Mouse (Mus musculus) CH12.LX (cell line): ENCODE data around the gene Epb41l1. TPM values are rescaled to one million over a fixed set of nuclear protein-coding genes. Genes with fewer than 3 reads are reported as not detected.

ENCODE experiments used
- DNase-seq: peaks from one replicate; pipeline ENCODE4 v3.0.0-alpha.2; 2013; ENCODE audit errors: extremely low read depth
- H3K27ac ChIP-seq: 2 replicates; pipeline ENCODE4 v1.5.1; 2012; ENCODE audit warnings: low read depth, mild to moderate bottlenecking, control low read depth, moderate library complexity; ENCODE audit not compliant: insufficient read depth
- H3K27me3 ChIP-seq: replicated peaks from 2 replicates; pipeline ENCODE3; 2012; ENCODE audit warnings: inconsistent platforms
- H3K36me3 ChIP-seq, 2 experiments: replicated peaks in 1 of 2; 2 replicates each; pipeline versions ENCODE3 to v1.6.1; 2012; ENCODE audit warnings: inconsistent platforms in 1 of 2, low read length in 1 of 2, mild to moderate bottlenecking in 1 of 2, mixed read lengths in 1 of 2, moderate library complexity in 1 of 2; ENCODE audit not compliant: control insufficient read depth in 1 of 2, insufficient read depth in 1 of 2
- H3K4me1 ChIP-seq, 2 experiments: 2 replicates each; pipeline ENCODE4 v1.6.1; 2012; ENCODE audit warnings: inconsistent platforms in 1 of 2, moderate library complexity in 1 of 2; ENCODE audit not compliant: insufficient read depth in 2 of 2, control insufficient read depth in 1 of 2
- H3K4me2 ChIP-seq: 2 replicates; pipeline ENCODE4 v1.6.1; 2012; ENCODE audit warnings: low read depth, mild to moderate bottlenecking, control low read depth; ENCODE audit not compliant: poor library complexity, insufficient read depth, severe bottlenecking
- H3K4me3 ChIP-seq, 3 experiments: fragments of 150-350 bp in 1 of 3; sonication (generic) in 1 of 3; replicated peaks in 1 of 3; 2 replicates each; pipeline versions ENCODE3 to v1.5.1; 2011 to 2012; ENCODE audit warnings: low read depth in 2 of 3, low read length in 2 of 3, mild to moderate bottlenecking in 2 of 3, moderate library complexity in 2 of 3, control low read depth in 1 of 3, improper control_type of control experiment in 1 of 3, inconsistent platforms in 1 of 3, mixed read lengths in 1 of 3; ENCODE audit not compliant: poor library complexity in 1 of 3
- H3K79me2 ChIP-seq: replicated peaks from 2 replicates; pipeline ENCODE4 v1.6.1; 2012; ENCODE audit warnings: mild to moderate bottlenecking, moderate library complexity; ENCODE audit not compliant: control insufficient read depth, poor library complexity, insufficient read depth, severe bottlenecking; ENCODE audit errors: extremely low read depth
- H3K9ac ChIP-seq: 2 replicates; pipeline ENCODE4 v1.6.1; 2012; ENCODE audit warnings: low read depth, mild to moderate bottlenecking, control low read depth, moderate library complexity; ENCODE audit not compliant: insufficient read depth
- H3K9me3 ChIP-seq: replicated peaks from 2 replicates; pipeline ENCODE3; 2012; ENCODE audit warnings: low read length, inconsistent platforms, mixed read lengths
- CHD1 ChIP-seq: IDR thresholded peaks from 2 replicates; pipeline ENCODE4 v1.6.1; 2012; ENCODE audit warnings: low read depth, low read length, improper control_type of control experiment, inconsistent platforms
- CHD2 ChIP-seq: IDR thresholded peaks from 2 replicates; pipeline ENCODE4 v1.6.1; 2011; ENCODE audit warnings: low read length, improper control_type of control experiment
- CTCF ChIP-seq, 2 experiments: IDR thresholded peaks in 1 of 2; conservative IDR thresholded peaks in 1 of 2; 2 replicates each; pipeline ENCODE4 v1.5.1; 2011 to 2012; ENCODE audit warnings: low read depth in 2 of 2, low read length in 2 of 2, improper control_type of control experiment in 1 of 2, inconsistent platforms in 1 of 2, mild to moderate bottlenecking in 1 of 2, moderate library complexity in 1 of 2
- E2F4 ChIP-seq: IDR thresholded peaks from 2 replicates; pipeline ENCODE4 v1.6.1; 2011; ENCODE audit warnings: low read depth, low read length, improper control_type of control experiment; ENCODE audit not compliant: insufficient replicate concordance
- ELF1 ChIP-seq: IDR thresholded peaks from 2 replicates; pipeline ENCODE4 v1.6.1; 2014; ENCODE audit warnings: low read depth, mild to moderate bottlenecking, inconsistent platforms, low read length, improper control_type of control experiment
- EP300 ChIP-seq: IDR thresholded peaks from 2 replicates; pipeline ENCODE4 v1.6.1; 2011; ENCODE audit warnings: low read length, improper control_type of control experiment
- ETS1 ChIP-seq: conservative IDR thresholded peaks from 2 replicates; pipeline ENCODE4 v1.6.1; 2012; ENCODE audit warnings: low read depth, mild to moderate bottlenecking, inconsistent platforms, low read length, improper control_type of control experiment, moderate library complexity
- GABPA ChIP-seq: IDR thresholded peaks from 2 replicates; pipeline ENCODE4 v1.6.1; 2012; ENCODE audit warnings: low read depth, low read length, improper control_type of control experiment, inconsistent platforms; ENCODE audit not compliant: insufficient replicate concordance
- JUN ChIP-seq: IDR thresholded peaks from 2 replicates; pipeline ENCODE4 v1.6.1; 2011; ENCODE audit warnings: low read depth, mild to moderate bottlenecking, low read length, improper control_type of control experiment, moderate library complexity; ENCODE audit not compliant: insufficient read depth
- JUND ChIP-seq: conservative IDR thresholded peaks from 2 replicates; pipeline ENCODE4 v1.6.1; 2011; ENCODE audit warnings: low read depth, low read length, improper control_type of control experiment
- KAT2A ChIP-seq: IDR thresholded peaks from 2 replicates; pipeline ENCODE4 v1.6.1; 2012; ENCODE audit warnings: low read length, improper control_type of control experiment, inconsistent platforms; ENCODE audit not compliant: insufficient replicate concordance
- MAFK ChIP-seq: IDR thresholded peaks from 2 replicates; pipeline ENCODE4 v1.6.1; 2011; ENCODE audit warnings: low read length, improper control_type of control experiment; ENCODE audit not compliant: insufficient replicate concordance
- MAZ ChIP-seq: IDR thresholded peaks from 2 replicates; pipeline ENCODE4 v1.6.1; 2012; ENCODE audit warnings: low read depth, mild to moderate bottlenecking, inconsistent platforms, low read length, improper control_type of control experiment, moderate library complexity
- NRF1 ChIP-seq: IDR thresholded peaks from 2 replicates; pipeline ENCODE4 v1.6.1; 2014; ENCODE audit warnings: low read depth, mild to moderate bottlenecking, inconsistent platforms, low read length, improper control_type of control experiment, moderate library complexity
- POLR2A ChIP-seq: IDR thresholded peaks from 2 replicates; pipeline ENCODE4 v1.6.1; 2011; ENCODE audit warnings: low read depth, mild to moderate bottlenecking, improper control_type of control experiment, low read length
- RCOR1 ChIP-seq: conservative IDR thresholded peaks from 2 replicates; pipeline ENCODE4 v1.6.1; 2012; ENCODE audit warnings: low read depth, mild to moderate bottlenecking, inconsistent platforms, low read length, improper control_type of control experiment
- SIN3A ChIP-seq: IDR thresholded peaks from 2 replicates; pipeline ENCODE4 v1.6.1; 2012; ENCODE audit warnings: low read length, improper control_type of control experiment, inconsistent platforms
- SMC3 ChIP-seq: IDR thresholded peaks from 2 replicates; pipeline ENCODE4 v1.6.1; 2011; ENCODE audit warnings: low read depth, low read length, improper control_type of control experiment
- TCF12 ChIP-seq: IDR thresholded peaks from 2 replicates; pipeline ENCODE4 v1.6.1; 2014; ENCODE audit warnings: low read depth, mild to moderate bottlenecking, inconsistent platforms, low read length, improper control_type of control experiment
- UBTF ChIP-seq: IDR thresholded peaks from 2 replicates; pipeline ENCODE4 v1.6.1; 2012; ENCODE audit warnings: low read depth, mild to moderate bottlenecking, inconsistent platforms, low read length, improper control_type of control experiment, moderate library complexity
- USF1 ChIP-seq: IDR thresholded peaks from 2 replicates; pipeline ENCODE4 v1.6.1; 2014; ENCODE audit warnings: low read depth, mild to moderate bottlenecking, inconsistent platforms, low read length, improper control_type of control experiment
- USF2 ChIP-seq: conservative IDR thresholded peaks from 2 replicates; pipeline ENCODE4 v1.6.1; 2011; ENCODE audit warnings: low read depth, low read length, improper control_type of control experiment
- ZC3H11A ChIP-seq: IDR thresholded peaks from 2 replicates; pipeline ENCODE4 v1.6.1; 2012; ENCODE audit warnings: low read depth, mild to moderate bottlenecking, inconsistent platforms, low read length, improper control_type of control experiment
- ZKSCAN1 ChIP-seq: IDR thresholded peaks from 2 replicates; pipeline ENCODE4 v1.6.1; 2012; ENCODE audit warnings: low read depth, inconsistent platforms, low read length, improper control_type of control experiment, borderline replicate concordance
- dilution Hi-C: fragments of 300-500 bp; cut with MboI; formaldehyde crosslinking; loops from 2 replicates; pipeline ENCODE4 v1.14.3; 2020; ENCODE audit warnings: low sequenced_read_pairs; ENCODE audit not compliant: extremely low pct_unique_long_range_greater_than_20kb, extremely low pct_ligation_motif_present
- in situ Hi-C: fragments of 300-500 bp; cut with MboI; formaldehyde crosslinking; loops from 3 replicates; pipeline ENCODE4 v1.14.3; 2019; ENCODE audit warnings: low sequenced_read_pairs, low pct_ligation_motif_present, low pct_unique_long_range_greater_than_20kb, mixed read lengths
- polyA plus RNA-seq: library from polyadenylated mRNA; unstranded; fragments of >175 nt; gene quantifications from 2 replicates; pipeline ENCODE4 v1.2.1, GENCODE M21; 2012; ENCODE audit warnings: low read depth; ENCODE audit not compliant: insufficient read length
- total RNA-seq, 2 experiments: library from RNA; depleted of rRNA; stranded (reverse); fragments of 300-350 nt in 1 of 2; fragments of >200 nt in 1 of 2; gene quantifications; 2 replicates each; pipeline ENCODE4 v1.2.3; 2012 to 2014

Gene Epb41l1
- total and polyA plus RNA-seq, 3 experiments, result 0.21 TPM; not detected in 2

DNA sequence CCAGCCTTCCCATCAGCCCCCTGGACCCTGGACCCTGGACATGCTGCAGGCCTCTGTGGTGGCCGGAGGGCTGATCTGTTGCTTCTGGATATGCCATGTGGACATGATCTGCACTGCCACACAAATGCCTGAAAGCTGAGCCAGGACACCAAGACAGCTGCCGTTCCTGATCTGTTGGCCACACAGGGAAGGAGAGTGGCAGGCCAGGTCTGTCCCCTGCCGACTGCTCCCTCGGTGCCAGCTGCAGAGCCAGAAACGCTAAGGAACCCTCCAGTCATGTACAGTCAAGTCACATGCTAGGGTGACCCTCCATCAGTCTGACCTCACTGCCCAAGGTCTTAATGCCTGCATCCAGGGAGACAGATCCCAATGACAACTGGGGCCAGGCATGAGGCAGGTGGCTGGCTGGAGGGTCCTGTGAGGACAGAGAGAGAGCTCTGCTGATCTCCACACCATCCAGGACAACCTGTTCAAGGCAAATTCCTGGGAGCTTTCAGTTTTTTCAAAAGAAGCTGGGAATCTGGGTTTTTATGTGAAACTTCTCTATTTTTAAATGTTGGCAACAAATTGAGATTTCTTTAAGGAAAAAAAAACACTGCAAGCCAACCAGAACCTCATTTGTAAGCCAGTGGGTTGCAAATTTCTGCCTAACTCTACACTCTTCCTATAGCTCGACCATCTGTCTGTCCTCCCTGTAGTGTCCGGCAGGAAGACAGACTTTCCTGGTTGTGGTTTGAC, 156.3 kb downstream of the Epb41l1 start:
- H3K4me1 ChIP-seq, result no peaks in the 10 kb centered on the region
- TF ChIP-seq RCOR1, result no peak
- no peak for TF ChIP-seq ELF1
- no peak for TF ChIP-seq SIN3A
- no peak for TF ChIP-seq USF2
- TF ChIP-seq E2F4, result no peak
- no peak for TF ChIP-seq USF1
- no peak for TF ChIP-seq SMC3
- no peak for TF ChIP-seq EP300
- TF ChIP-seq ZC3H11A, result no peak
- TF ChIP-seq MAFK, result no peak
- TF ChIP-seq MAZ, result no peak
- no peak for TF ChIP-seq POLR2A
- TF ChIP-seq JUN, result no peak
- no peak for TF ChIP-seq TCF12
- TF ChIP-seq JUND, result no peak
- no peak for TF ChIP-seq KAT2A
- H3K36me3 ChIP-seq, result no peaks in the 10 kb centered on the region
- H3K4me2 ChIP-seq, result no peak overlapping the region
- no peak overlapping the region for H3K27ac ChIP-seq
- H3K79me2 ChIP-seq, result no peaks in the 10 kb centered on the region
- no peaks in the 10 kb centered on the region for H3K9me3 ChIP-seq
- in situ Hi-C loops (loop anchor here (25.0 kb wide), 1 partner anchor 110 kb away; no protein-coding TSS in a partner anchor), dilution Hi-C loops (no loop called here)
- DNase-seq, result no peak
- no peak overlapping the region for H3K4me3 ChIP-seq
- H3K27me3 ChIP-seq, result peaks cover 35% of the 10 kb centered on the region
- no peak overlapping the region for H3K9ac ChIP-seq

- H3K36me3 ChIP-seq, result no peaks in the 10 kb centered on the region
- no peak for DNase-seq
- no peaks in the 10 kb centered on the region for H3K4me1 ChIP-seq
- in situ Hi-C loops, result loop anchor here (25.0 kb wide), 1 partner anchor 107 kb away; no protein-coding TSS in a partner anchor
- H3K79me2 ChIP-seq, result no peaks in the 10 kb centered on the region
- H3K9me3 ChIP-seq, result no peaks in the 10 kb centered on the region
- TF ChIP-seq ELF1 (no peak), SIN3A (no peak), CHD1 (no peak), NRF1 (no peak), GABPA (no peak), CHD2 (no peak), USF2 (no peak), JUN (no peak), E2F4 (no peak), JUND (no peak), ZKSCAN1 (no peak), CTCF (conservative IDR thresholded peaks at IDR 0.05 in 1 of 2, IDR thresholded peaks at IDR 0.05 in 1 of 2; ENCODE audit: low read depth in 2 of 2, low read length in 2 of 2) (no peak), UBTF (no peak), ETS1 (no peak)
- no peak overlapping the region for H3K4me3 ChIP-seq
- dilution Hi-C loops, result no loop called here
- no peak overlapping the region for H3K9ac ChIP-seq
- H3K27me3 ChIP-seq, result peaks cover 56% of the 10 kb centered on the region
- H3K27ac ChIP-seq, result no peak overlapping the region
- no peak overlapping the region for H3K4me2 ChIP-seq
Measured at GRCm38 (mm10) chr2:156580507-156580906, 159.8 kb downstream of the Epb41l1 start.
